Mouse (Mus musculus): ENCODE measurements around the gene Zdhhc24.
A peak's percentile ranks its signal among the peaks of the same experiment; 100 is the strongest.
"Not testable (repeated sequence)": the region's sequence is repeated elsewhere in the genome, so short reads cannot be mapped to it uniquely, and the experiment has no call there.

The Zdhhc24 gene

GRCm38 (mm10) chr19:4878405-4879323 is at the start of gene Zdhhc24:
Gene Zdhhc24, plus strand, starts transcription at chr19:4878668.
- peak; percentile 94 to 95 for DNase-seq (ENCODE audit: low spot score in 2 of 2)

- no peak for DNase-seq (ENCODE audit: low spot score in 2 of 2)
Observed at GRCm38 (mm10) chr19:4829156-4829555, 49.3 kb upstream of the Zdhhc24 start.

- DNase-seq (ENCODE audit: low spot score in 2 of 2): no peak
Observed at GRCm38 (mm10) chr19:4833977-4834376, 44.5 kb upstream of the Zdhhc24 start.

GRCm38 (mm10) chr19:4836096-4836495 is 42.4 kb upstream of the Zdhhc24 start:
- no peak for DNase-seq (ENCODE audit: low spot score in 2 of 2)

GRCm38 (mm10) chr19:4837049-4837448 is 41.4 kb upstream of the Zdhhc24 start:
- no peak for DNase-seq (ENCODE audit: low spot score in 2 of 2)

GRCm38 (mm10) chr19:4838526-4839140 is 39.8 kb upstream of the Zdhhc24 start:
- DNase-seq (ENCODE audit: low spot score in 2 of 2): no peak

- peak; percentile 94 to 95 for DNase-seq (ENCODE audit: low spot score in 2 of 2)
Observed at GRCm38 (mm10) chr19:4839149-4839548, 39.3 kb upstream of the Zdhhc24 start, which contains the start of the genes Ccs and Ccdc87. Gene Ccs, minus strand, starts transcription at chr19:4839332. Gene Ccdc87, plus strand, starts transcription at chr19:4839366.

GRCm38 (mm10) chr19:4840848-4841247 is 37.6 kb upstream of the Zdhhc24 start:
- no peak for DNase-seq (ENCODE audit: low spot score in 2 of 2)

- no peak for DNase-seq (ENCODE audit: low spot score in 2 of 2)
Observed at GRCm38 (mm10) chr19:4842611-4843010, 35.9 kb upstream of the Zdhhc24 start.

- no peak for DNase-seq (ENCODE audit: low spot score in 2 of 2)
Observed at GRCm38 (mm10) chr19:4845846-4846245, 32.6 kb upstream of the Zdhhc24 start.

GRCm38 (mm10) chr19:4847490-4847889 is 31.0 kb upstream of the Zdhhc24 start:
- no peak for DNase-seq (ENCODE audit: low spot score in 2 of 2)

- DNase-seq (ENCODE audit: low spot score in 2 of 2): no peak
Observed at GRCm38 (mm10) chr19:4849800-4850199, 28.7 kb upstream of the Zdhhc24 start.

GRCm38 (mm10) chr19:4850281-4850680 is 28.2 kb upstream of the Zdhhc24 start:
- DNase-seq (ENCODE audit: low spot score in 2 of 2): no peak

- peak; percentile 43 to 71 for DNase-seq (ENCODE audit: low spot score in 2 of 2)
Observed at GRCm38 (mm10) chr19:4854552-4855469, 23.7 kb upstream of the Zdhhc24 start, which contains the start of gene Ctsf. Gene Ctsf, plus strand, starts transcription at chr19:4855130.

- no peak for DNase-seq (ENCODE audit: low spot score in 2 of 2)
Observed at GRCm38 (mm10) chr19:4855470-4855820, 23.0 kb upstream of the Zdhhc24 start.

- DNase-seq (ENCODE audit: low spot score in 2 of 2): no peak
Observed at GRCm38 (mm10) chr19:4855951-4856350, 22.5 kb upstream of the Zdhhc24 start.

- peak; percentile 64 to 74 for DNase-seq (ENCODE audit: low spot score in 2 of 2)
Observed at GRCm38 (mm10) chr19:4859081-4859480, 19.4 kb upstream of the Zdhhc24 start.

GRCm38 (mm10) chr19:4863048-4863447 is 15.4 kb upstream of the Zdhhc24 start:
- DNase-seq (ENCODE audit: low spot score in 2 of 2): no peak

- no peak for DNase-seq (ENCODE audit: low spot score in 2 of 2)
Observed at GRCm38 (mm10) chr19:4865147-4865546, 13.3 kb upstream of the Zdhhc24 start.

GRCm38 (mm10) chr19:4874613-4875012 is 3.9 kb upstream of the Zdhhc24 start:
- DNase-seq (ENCODE audit: low spot score in 2 of 2): not testable (repeated sequence)

GRCm38 (mm10) chr19:4876241-4876640 is 2.2 kb upstream of the Zdhhc24 start:
- no peak for DNase-seq (ENCODE audit: low spot score in 2 of 2)

GRCm38 (mm10) chr19:4876755-4877154 is 1.7 kb upstream of the Zdhhc24 start:
- DNase-seq (ENCODE audit: low spot score in 2 of 2): no peak
